Mouse (Mus musculus): ENCODE results near the gene Crygb.

DNA sequence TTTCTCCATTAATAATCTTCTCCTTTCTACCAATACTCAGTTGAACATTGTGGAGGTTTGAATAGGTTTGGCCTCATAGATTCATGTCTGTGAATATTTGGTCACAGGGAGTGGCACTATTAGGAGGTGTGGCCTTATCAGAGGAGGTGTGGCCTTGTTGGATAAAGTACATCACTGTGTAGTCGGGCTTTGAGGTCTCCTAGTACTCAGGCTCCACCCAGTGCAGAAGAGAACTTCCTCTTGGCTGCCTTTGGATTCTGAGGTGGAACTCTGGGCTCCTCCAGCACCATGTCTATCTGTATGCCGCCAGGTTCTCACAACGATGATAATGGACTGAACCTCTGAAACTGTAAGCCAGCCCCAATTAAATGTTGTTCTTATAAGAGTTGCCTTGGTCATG lies 14.9 kb upstream of the Crygb start:
- TF ChIP-seq POLR2A (IDR thresholded peaks at IDR 0.05; ENCODE audit: borderline replicate concordance, low read depth, low read length) (no peak), CTCF (IDR thresholded peaks at IDR 0.05; ENCODE audit: low read depth, low read length) (no peak)

Measured in bone marrow macrophage, adult 2 months (primary cell).